Mouse (Mus musculus): ENCODE results near the gene Gm45716.

GRCm38 (mm10) chr11:90252366-90252765, 64.9 kb downstream of the Gm45716 start:
- TF ChIP-seq CHD2 (IDR thresholded peaks at IDR 0.05; ENCODE audit: low read depth, low read length) (no peak), ZC3H11A (IDR thresholded peaks at IDR 0.05; ENCODE audit: borderline replicate concordance, low read depth, low read length) (no peak)
